Mouse (Mus musculus): Measurements from ENCODE around the gene Ift80. TPM values are rescaled to one million over a fixed set of nuclear protein-coding genes. Genes with fewer than 3 reads are reported as not detected.
"Not testable (repeated sequence)": the region's sequence is repeated elsewhere in the genome, so short reads cannot be mapped to it uniquely, and the experiment has no call there.

Gene Ift80
- polyA plus RNA-seq, 1 experiment from 2014 or later, result 7.1 TPM

GRCm38 (mm10) chr3:69026133-69026783 lies 21.9 kb upstream of the Ift80 start:
- no peak overlapping the region for H3K4me2 ChIP-seq
- H3K27me3 ChIP-seq (replicated peaks), result no peaks in the 10 kb centered on the region
- no peak overlapping the region for H3K27ac ChIP-seq
- no peaks in the 10 kb centered on the region for H3K4me1 ChIP-seq
- peak; percentile 46; the same call in 1 of the 2 replicates for ATAC-seq
- no peak overlapping the region for H3K4me3 ChIP-seq
- no peak overlapping the region for H3K9ac ChIP-seq
- no peaks in the 10 kb centered on the region for H3K9me3 ChIP-seq (replicated peaks)
- 85% methylated on average over 1 of the region's 1 CpGs for WGBS (ENCODE audit: insufficient replicate concordance)
- peaks cover 89% of the 10 kb centered on the region for H3K36me3 ChIP-seq

DNA sequence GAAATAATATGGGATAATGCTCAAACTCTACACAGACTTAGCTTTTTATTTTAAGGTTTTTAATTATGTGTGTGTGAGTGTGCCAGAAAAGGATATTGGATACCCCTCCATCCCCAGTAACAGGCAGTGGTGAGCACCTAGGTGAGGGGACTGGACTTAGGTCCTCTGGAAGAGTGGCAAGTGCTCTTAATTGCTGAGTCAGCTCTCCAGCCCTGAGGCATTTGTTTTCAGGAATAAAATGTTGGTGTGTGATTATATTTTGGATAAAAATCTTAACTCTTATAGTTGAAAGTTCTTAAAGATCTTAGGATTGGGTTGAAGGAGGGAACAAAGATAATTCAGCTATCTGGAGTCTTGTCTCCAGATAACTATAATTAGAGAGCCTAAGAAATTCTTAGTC lies 16.4 kb upstream of the Ift80 start:
- H3K27me3 ChIP-seq (replicated peaks), result no peaks in the 10 kb centered on the region
- H3K4me3 ChIP-seq, result no peak overlapping the region
- no peaks in the 10 kb centered on the region for H3K9me3 ChIP-seq (replicated peaks)
- no peak overlapping the region for H3K9ac ChIP-seq
- H3K4me1 ChIP-seq, result no peaks in the 10 kb centered on the region
- peaks cover 95% of the 10 kb centered on the region for H3K36me3 ChIP-seq
- H3K4me2 ChIP-seq, result no peak overlapping the region
- no peak overlapping the region for H3K27ac ChIP-seq
- ATAC-seq, result no peak

GRCm38 (mm10) chr3:69020285-69020684 lies 15.9 kb upstream of the Ift80 start:
- no peaks in the 10 kb centered on the region for H3K27me3 ChIP-seq (replicated peaks)
- H3K36me3 ChIP-seq, result peaks cover 95% of the 10 kb centered on the region
- ATAC-seq, result 0 out of 2 replicates have a peak, but pooled peaks have one; percentile 55
- 91% methylated on average over 2 of the region's 2 CpGs for WGBS (ENCODE audit: insufficient replicate concordance)
- no peak overlapping the region for H3K9ac ChIP-seq
- H3K4me3 ChIP-seq, result no peak overlapping the region
- H3K4me1 ChIP-seq, result no peaks in the 10 kb centered on the region
- no peaks in the 10 kb centered on the region for H3K9me3 ChIP-seq (replicated peaks)
- H3K27ac ChIP-seq, result no peak overlapping the region
- H3K4me2 ChIP-seq, result no peak overlapping the region

DNA sequence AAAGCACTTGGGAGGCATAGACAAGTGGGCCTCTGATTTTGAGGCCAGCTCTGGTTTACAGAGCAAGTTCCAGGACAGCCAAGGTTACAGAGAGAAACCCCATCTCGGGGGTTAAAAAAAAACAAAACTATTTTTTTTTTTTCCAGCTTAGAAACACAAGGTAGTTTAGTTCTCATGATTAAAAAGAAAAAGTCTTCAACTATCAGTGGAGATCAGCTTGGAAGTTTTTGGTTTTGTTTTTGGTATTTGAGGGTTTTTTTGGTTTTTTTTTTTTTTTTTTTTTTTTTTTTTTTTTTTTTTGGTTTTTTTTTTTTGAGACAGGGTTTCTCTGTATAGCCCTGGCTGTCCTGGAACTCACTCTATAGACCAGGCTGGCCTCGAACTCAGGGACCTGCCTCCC lies 14.3 kb upstream of the Ift80 start:
- not testable (repeated sequence) for H3K4me1 ChIP-seq; H3K27ac ChIP-seq; ATAC-seq; H3K9ac ChIP-seq; H3K4me3 ChIP-seq; H3K9me3 ChIP-seq (replicated peaks); H3K4me2 ChIP-seq; H3K27me3 ChIP-seq (replicated peaks)
- 87% methylated on average over 2 of the region's 2 CpGs for WGBS (ENCODE audit: insufficient replicate concordance)
- peaks cover 96% of the 10 kb centered on the region for H3K36me3 ChIP-seq

DNA sequence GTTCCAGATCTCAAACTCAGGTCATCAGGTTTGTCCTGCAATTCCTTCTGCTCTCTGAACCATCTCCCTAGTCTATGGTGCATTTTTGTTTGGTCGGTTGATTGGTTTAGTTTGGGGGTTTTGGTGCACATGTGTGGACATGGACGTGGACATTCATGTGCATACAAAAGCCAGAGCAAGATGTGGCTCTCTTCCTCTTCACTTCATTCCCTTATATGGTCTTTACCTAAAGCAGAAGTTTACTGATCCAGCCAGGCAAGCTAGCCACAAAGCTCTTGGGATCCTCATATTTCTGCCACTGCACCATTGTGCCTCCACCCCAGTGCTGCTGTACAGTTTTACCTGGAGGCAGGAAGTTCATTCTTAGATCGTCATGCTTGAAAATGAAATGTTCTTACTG lies 12.8 kb upstream of the Ift80 start:
- H3K27me3 ChIP-seq (replicated peaks), result no peaks in the 10 kb centered on the region
- H3K27ac ChIP-seq, result no peak overlapping the region
- 86% methylated on average over 3 of the region's 3 CpGs for WGBS (ENCODE audit: insufficient replicate concordance)
- H3K36me3 ChIP-seq, result peaks cover 97% of the 10 kb centered on the region
- H3K4me2 ChIP-seq, result no peak overlapping the region
- no peaks in the 10 kb centered on the region for H3K4me1 ChIP-seq
- H3K4me3 ChIP-seq, result no peak overlapping the region
- no peaks in the 10 kb centered on the region for H3K9me3 ChIP-seq (replicated peaks)
- no peak overlapping the region for H3K9ac ChIP-seq
- no peak for ATAC-seq

- no peaks in the 10 kb centered on the region for H3K27me3 ChIP-seq (replicated peaks)
- peak overlapping the region; percentile 37; the same call in 1 of the 2 replicates for H3K4me2 ChIP-seq
- peaks cover 18% of the 10 kb centered on the region for H3K4me1 ChIP-seq
- no peak overlapping the region for H3K4me3 ChIP-seq
- no peak for ATAC-seq
- peaks cover 57% of the 10 kb centered on the region for H3K36me3 ChIP-seq
- no peaks in the 10 kb centered on the region for H3K9me3 ChIP-seq (replicated peaks)
- no peak overlapping the region for H3K9ac ChIP-seq
- H3K27ac ChIP-seq, result no peak overlapping the region
- WGBS (ENCODE audit: insufficient replicate concordance), result 71% methylated on average over 2 of the region's 2 CpGs
Measured at GRCm38 (mm10) chr3:69008873-69009272, 4.5 kb upstream of the Ift80 start.

DNA sequence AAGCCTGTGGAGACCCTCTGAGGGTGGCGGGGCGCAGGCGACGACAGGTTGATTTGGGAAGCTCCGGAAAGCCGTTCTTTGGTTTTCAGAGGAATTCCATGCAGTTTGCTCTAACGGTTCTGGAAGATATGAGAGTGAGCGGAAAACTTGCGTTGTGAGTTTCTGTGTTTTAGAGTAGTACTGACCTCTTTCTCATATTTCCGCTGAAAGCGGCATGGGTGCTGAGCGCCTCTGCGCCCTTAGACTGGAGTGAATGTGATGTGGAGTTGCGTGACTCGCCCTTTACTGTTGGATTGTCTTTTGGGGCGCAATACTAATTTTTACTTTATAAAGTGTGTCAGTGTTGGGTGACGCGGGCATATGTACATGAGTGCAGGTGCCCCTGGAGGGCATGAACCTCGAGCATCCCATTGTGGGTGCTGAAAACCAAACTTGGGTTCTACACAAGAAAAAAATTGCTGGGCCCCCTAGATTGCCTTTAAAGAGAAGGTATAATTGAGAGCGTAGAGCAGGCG lies 1.9 kb upstream of the Ift80 start:
- peaks cover 42% of the 10 kb centered on the region for H3K36me3 ChIP-seq
- ATAC-seq, result no peak
- peak overlapping the region; percentile 99 for H3K9ac ChIP-seq
- H3K9me3 ChIP-seq (replicated peaks), result no peaks in the 10 kb centered on the region
- no peaks in the 10 kb centered on the region for H3K27me3 ChIP-seq (replicated peaks)
- H3K4me2 ChIP-seq, result peak overlapping the region; percentile 79
- 6% methylated on average over 21 of the region's 21 CpGs for WGBS (ENCODE audit: insufficient replicate concordance)
- H3K27ac ChIP-seq, result peak overlapping the region; percentile 98
- H3K4me3 ChIP-seq, result peak overlapping the region; percentile 100
- H3K4me1 ChIP-seq, result peaks cover 26% of the 10 kb centered on the region

DNA sequence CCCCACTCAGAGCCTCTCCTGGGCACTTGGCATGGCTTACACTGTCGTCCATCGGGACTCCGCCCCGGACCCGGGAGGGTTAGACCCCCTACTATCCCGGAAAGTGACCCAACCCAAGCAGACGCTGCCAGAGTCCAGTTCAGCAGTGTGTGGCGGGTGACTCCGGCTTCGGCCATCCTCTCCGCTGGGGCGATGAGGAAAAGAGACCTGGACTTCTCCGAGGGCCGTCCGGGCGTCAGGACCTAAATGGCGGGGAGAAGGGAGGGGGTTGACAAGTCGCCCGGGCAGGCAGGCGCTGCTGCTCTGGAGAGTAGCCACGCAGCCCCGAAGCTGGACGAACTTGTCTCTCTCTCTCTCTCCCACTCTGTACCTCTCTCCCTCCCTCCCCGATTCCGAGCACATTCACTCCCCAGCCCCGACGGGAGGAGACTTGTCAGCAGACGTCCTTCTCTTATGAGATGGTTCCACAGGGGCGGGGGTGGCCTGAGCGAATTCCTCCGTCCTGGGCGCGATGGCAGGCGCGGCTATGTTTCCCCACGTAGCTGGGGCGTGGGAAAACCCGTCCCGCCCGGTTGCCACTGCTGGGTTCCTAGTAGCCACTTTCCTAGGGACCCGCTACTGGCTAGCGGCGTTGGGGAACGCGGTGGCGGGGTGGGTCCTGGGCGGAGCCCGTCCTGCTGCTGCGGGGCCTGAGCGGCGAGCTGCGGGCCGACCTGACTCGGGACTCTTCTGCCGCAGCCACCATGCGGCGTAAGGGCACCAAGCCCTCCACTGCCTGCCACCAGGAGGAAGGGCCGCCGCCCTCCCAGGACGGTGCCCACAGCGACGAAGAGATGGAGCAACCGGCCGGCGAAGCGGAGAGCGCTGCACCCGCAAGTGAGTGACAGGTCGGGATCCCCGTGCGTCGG lies 1.2 kb upstream of the Ift80 start:
- peak overlapping the region; percentile 79 for H3K4me2 ChIP-seq

GRCm38 (mm10) chr3:69004055-69004436 lies 324 bp downstream of the Ift80 start:
- H3K9ac ChIP-seq, result peak overlapping the region; percentile 74
- H3K4me3 ChIP-seq, result peak overlapping the region; percentile 100
- H3K4me1 ChIP-seq, result peaks cover 21% of the 10 kb centered on the region
- under 1% methylated on average over 7 of the region's 7 CpGs for WGBS (ENCODE audit: insufficient replicate concordance)
- peak; percentile 8 for ATAC-seq
- no peaks in the 10 kb centered on the region for H3K9me3 ChIP-seq (replicated peaks)
- peaks cover 35% of the 10 kb centered on the region for H3K36me3 ChIP-seq
- peak overlapping the region; percentile 98 for H3K27ac ChIP-seq
- H3K27me3 ChIP-seq (replicated peaks), result no peaks in the 10 kb centered on the region
- H3K4me2 ChIP-seq, result peak overlapping the region; percentile 79

More for the DNA sequence above, 1.2 kb upstream of the Ift80 start:
- WGBS (ENCODE audit: insufficient replicate concordance), result under 1% methylated on average over 72 of the region's 72 CpGs
- Histone ChIP-seq H3K4me3 (peak overlapping the region; percentile 100), H3K27ac (peak overlapping the region; percentile 98), H3K9ac (peak overlapping the region; percentile 99), H3K4me1 (peaks cover 26% of the 10 kb centered on the region), H3K9me3 (replicated peaks) (no peaks in the 10 kb centered on the region), H3K36me3 (peaks cover 42% of the 10 kb centered on the region), H3K27me3 (replicated peaks) (no peaks in the 10 kb centered on the region)
- peak; percentile 72 for ATAC-seq

DNA sequence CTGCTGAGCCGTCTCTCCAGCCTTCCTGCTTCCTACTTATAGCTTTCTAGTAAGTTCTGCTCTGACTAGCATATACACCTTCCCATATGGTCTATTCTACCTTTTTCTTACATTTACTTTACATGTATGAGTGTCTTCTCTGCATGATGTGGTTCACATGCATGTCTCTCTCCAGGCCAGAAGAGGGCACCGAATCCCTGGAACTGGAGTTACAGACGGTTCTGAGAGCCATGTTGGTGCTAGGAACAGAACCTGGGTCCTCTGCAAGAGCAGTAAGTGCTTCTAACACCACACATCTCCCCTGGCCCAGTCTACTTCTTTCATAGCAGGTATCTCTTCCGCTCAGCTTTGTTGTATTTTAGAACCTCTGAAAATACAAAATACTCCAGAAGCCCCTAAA lies 1.6 kb downstream of the Ift80 start:
- Histone ChIP-seq H3K4me3 (no peak overlapping the region), H3K9me3 (replicated peaks) (no peaks in the 10 kb centered on the region), H3K4me1 (peaks cover 16% of the 10 kb centered on the region; the same call in 1 of the 2 replicates), H3K27ac (no peak overlapping the region), H3K4me2 (peak overlapping the region; percentile 79), H3K36me3 (peaks cover 24% of the 10 kb centered on the region), H3K9ac (no peak overlapping the region), H3K27me3 (replicated peaks) (no peaks in the 10 kb centered on the region)
- ATAC-seq, result no peak
- WGBS (ENCODE audit: insufficient replicate concordance), result 87% methylated on average over 4 of the region's 4 CpGs

- no peak for ATAC-seq
- Histone ChIP-seq H3K9ac (no peak overlapping the region), H3K9me3 (replicated peaks) (no peaks in the 10 kb centered on the region), H3K27me3 (replicated peaks) (no peaks in the 10 kb centered on the region), H3K4me3 (no peak overlapping the region), H3K4me2 (no peak overlapping the region), H3K27ac (no peak overlapping the region), H3K4me1 (no peaks in the 10 kb centered on the region), H3K36me3 (peaks cover 26% of the 10 kb centered on the region; the same call in 1 of the 2 replicates)
- 79% methylated on average over 2 of the region's 2 CpGs for WGBS (ENCODE audit: insufficient replicate concordance)
Measured at GRCm38 (mm10) chr3:68986550-68986949, 17.8 kb downstream of the Ift80 start.

DNA sequence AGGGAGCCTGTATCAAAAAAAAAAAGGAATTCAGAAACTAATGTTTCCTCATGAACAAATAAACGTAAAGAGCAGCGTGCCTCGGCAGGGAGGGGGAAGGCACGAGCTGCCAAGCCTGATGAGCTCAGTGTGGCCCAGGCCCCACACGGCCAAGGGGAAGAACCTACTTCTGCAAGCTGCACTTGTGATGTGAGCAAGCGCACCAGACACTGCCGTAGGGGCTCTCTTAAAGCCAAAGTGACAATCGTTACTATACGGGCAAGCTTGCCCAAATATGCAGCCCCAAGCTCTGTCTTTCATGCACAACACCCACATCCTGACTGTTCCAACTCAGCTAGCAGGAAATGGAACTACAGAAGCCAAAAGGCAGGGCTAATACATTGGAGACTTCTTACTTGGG lies 23.5 kb downstream of the Ift80 start:
- Histone ChIP-seq H3K4me1 (peaks cover 46% of the 10 kb centered on the region), H3K9me3 (replicated peaks) (no peaks in the 10 kb centered on the region), H3K4me2 (no peak overlapping the region), H3K36me3 (peaks cover 10% of the 10 kb centered on the region; the same call in 1 of the 2 replicates), H3K4me3 (no peak overlapping the region), H3K9ac (no peak overlapping the region), H3K27ac (no peak overlapping the region), H3K27me3 (replicated peaks) (no peaks in the 10 kb centered on the region)
- 54% methylated on average over 9 of the region's 9 CpGs for WGBS (ENCODE audit: insufficient replicate concordance)
- ATAC-seq, result no peak
